Mouse (Mus musculus) MEL (cell line): ENCODE data around the gene D430041D05Rik.

ENCODE experiments used
- CHD1 ChIP-seq: IDR thresholded peaks from 2 replicates; pipeline ENCODE4 v1.6.1; 2012; ENCODE audit warnings: low read depth, mild to moderate bottlenecking, inconsistent platforms, low read length, improper control_type of control experiment
- CTCF ChIP-seq, 3 experiments: IDR thresholded peaks in 2 of 3; conservative IDR thresholded peaks in 1 of 3; 2 replicates each; pipeline ENCODE4 v1.5.1; 2011 to 2012; ENCODE audit warnings: low read length in 3 of 3, low read depth in 2 of 3, mild to moderate bottlenecking in 2 of 3, improper control_type of control experiment in 1 of 3, inconsistent platforms in 1 of 3, mixed read lengths in 1 of 3, moderate library complexity in 1 of 3; ENCODE audit not compliant: control insufficient read depth in 1 of 3, insufficient read depth in 1 of 3, poor library complexity in 1 of 3, severe bottlenecking in 1 of 3
- EP300 ChIP-seq, 2 experiments: IDR thresholded peaks; 2 replicates each; pipeline ENCODE4 v1.6.1; 2011; ENCODE audit warnings: improper control_type of control experiment in 2 of 2, low read length in 2 of 2, low read depth in 1 of 2, mild to moderate bottlenecking in 1 of 2
- ETS1 ChIP-seq: IDR thresholded peaks from 2 replicates; pipeline ENCODE4 v1.6.1; 2012; ENCODE audit warnings: low read depth, mild to moderate bottlenecking, inconsistent platforms, low read length, improper control_type of control experiment, moderate library complexity
- GABPA ChIP-seq: IDR thresholded peaks from 2 replicates; pipeline ENCODE4 v1.6.1; 2012; ENCODE audit warnings: low read depth, mild to moderate bottlenecking, inconsistent platforms, low read length, improper control_type of control experiment, moderate library complexity
- JUND ChIP-seq: IDR thresholded peaks from 2 replicates; pipeline ENCODE4 v1.6.1; 2011; ENCODE audit warnings: low read depth, mild to moderate bottlenecking, improper control_type of control experiment, low read length
- MAFK ChIP-seq: IDR thresholded peaks from 2 replicates; pipeline ENCODE4 v1.6.1; 2011; ENCODE audit warnings: low read depth, mild to moderate bottlenecking, low read length, improper control_type of control experiment, borderline replicate concordance
- MEF2A ChIP-seq: IDR thresholded peaks from 2 replicates; pipeline ENCODE4 v1.6.1; 2014; ENCODE audit warnings: low read depth, mild to moderate bottlenecking, inconsistent platforms, low read length, improper control_type of control experiment; ENCODE audit not compliant: poor library complexity, insufficient replicate concordance, severe bottlenecking; ENCODE audit errors: extremely low read depth
- POLR2A ChIP-seq, 2 experiments: IDR thresholded peaks; 2 replicates each; pipeline ENCODE4 v1.6.1; 2011 to 2012; ENCODE audit warnings: low read length in 2 of 2, mild to moderate bottlenecking in 2 of 2, control low read depth in 1 of 2, improper control_type of control experiment in 1 of 2, low read depth in 1 of 2, moderate library complexity in 1 of 2; ENCODE audit not compliant: control insufficient read depth in 1 of 2, insufficient read depth in 1 of 2, poor library complexity in 1 of 2
- SIN3A ChIP-seq: IDR thresholded peaks from 2 replicates; pipeline ENCODE4 v1.6.1; 2012; ENCODE audit warnings: low read length, improper control_type of control experiment, inconsistent platforms
- TAL1 ChIP-seq: IDR thresholded peaks from 2 replicates; pipeline ENCODE4 v1.6.1; 2012; ENCODE audit warnings: mild to moderate bottlenecking, inconsistent platforms, low read length, moderate library complexity, mixed read lengths
- TCF12 ChIP-seq: IDR thresholded peaks from 2 replicates; pipeline ENCODE4 v1.6.1; 2014; ENCODE audit warnings: low read depth, mild to moderate bottlenecking, inconsistent platforms, low read length, improper control_type of control experiment, moderate library complexity
- UBTF ChIP-seq: IDR thresholded peaks from 2 replicates; pipeline ENCODE4 v1.6.1; 2012; ENCODE audit warnings: low read depth, mild to moderate bottlenecking, inconsistent platforms, low read length, improper control_type of control experiment, moderate library complexity, borderline replicate concordance; ENCODE audit not compliant: insufficient read depth
- USF1 ChIP-seq: IDR thresholded peaks from 2 replicates; pipeline ENCODE4 v1.6.1; 2014; ENCODE audit warnings: low read depth, mild to moderate bottlenecking, inconsistent platforms, low read length, improper control_type of control experiment, moderate library complexity

- TF ChIP-seq CHD1 (no peak), UBTF (no peak), MAFK (no peak), POLR2A (IDR thresholded peaks at IDR 0.05; ENCODE audit: control insufficient read depth in 1 of 2, insufficient read depth in 1 of 2, low read depth in 1 of 2, low read length in 2 of 2, poor library complexity in 1 of 2) (no peak), CTCF (IDR thresholded peaks at IDR 0.05 in 2 of 3, conservative IDR thresholded peaks at IDR 0.05 in 1 of 3; ENCODE audit: control insufficient read depth in 1 of 3, insufficient read depth in 1 of 3, low read depth in 2 of 3, low read length in 3 of 3, poor library complexity in 1 of 3, severe bottlenecking in 1 of 3) (no peak), TAL1 (no peak), ETS1 (no peak), SIN3A (no peak), USF1 (no peak), JUND (no peak), MEF2A (no peak), TCF12 (no peak), GABPA (no peak), EP300 (IDR thresholded peaks at IDR 0.05; ENCODE audit: low read depth in 1 of 2, low read length in 2 of 2) (no peak)
Observed at GRCm38 (mm10) chr2:104305722-104306121, 105.1 kb downstream of the D430041D05Rik start.
